Mouse (Mus musculus) CH12.LX (cell line): Measurements from ENCODE around the gene Dchs1.

Experiments used
- CTCF ChIP-seq, 2 experiments: IDR thresholded peaks in 1 of 2; conservative IDR thresholded peaks in 1 of 2; 2 replicates each; pipeline ENCODE4 v1.5.1; 2011 to 2012; ENCODE audit warnings: low read depth in 2 of 2, low read length in 2 of 2, improper control_type of control experiment in 1 of 2, inconsistent platforms in 1 of 2, mild to moderate bottlenecking in 1 of 2, moderate library complexity in 1 of 2
- EP300 ChIP-seq: IDR thresholded peaks from 2 replicates; pipeline ENCODE4 v1.6.1; 2011; ENCODE audit warnings: low read length, improper control_type of control experiment
- GABPA ChIP-seq: IDR thresholded peaks from 2 replicates; pipeline ENCODE4 v1.6.1; 2012; ENCODE audit warnings: low read depth, low read length, improper control_type of control experiment, inconsistent platforms; ENCODE audit not compliant: insufficient replicate concordance
- MEF2A ChIP-seq: IDR thresholded peaks from 2 replicates; pipeline ENCODE4 v1.6.1; 2014; ENCODE audit warnings: low read depth, mild to moderate bottlenecking, inconsistent platforms, low read length, improper control_type of control experiment, borderline replicate concordance
- MXI1 ChIP-seq: IDR thresholded peaks from 2 replicates; pipeline ENCODE4 v1.6.1; 2011; ENCODE audit warnings: mild to moderate bottlenecking, low read depth, low read length, improper control_type of control experiment
- POLR2A ChIP-seq: IDR thresholded peaks from 2 replicates; pipeline ENCODE4 v1.6.1; 2011; ENCODE audit warnings: low read depth, mild to moderate bottlenecking, improper control_type of control experiment, low read length
- TCF12 ChIP-seq: IDR thresholded peaks from 2 replicates; pipeline ENCODE4 v1.6.1; 2014; ENCODE audit warnings: low read depth, mild to moderate bottlenecking, inconsistent platforms, low read length, improper control_type of control experiment
- UBTF ChIP-seq: IDR thresholded peaks from 2 replicates; pipeline ENCODE4 v1.6.1; 2012; ENCODE audit warnings: low read depth, mild to moderate bottlenecking, inconsistent platforms, low read length, improper control_type of control experiment, moderate library complexity
- USF1 ChIP-seq: IDR thresholded peaks from 2 replicates; pipeline ENCODE4 v1.6.1; 2014; ENCODE audit warnings: low read depth, mild to moderate bottlenecking, inconsistent platforms, low read length, improper control_type of control experiment

DNA sequence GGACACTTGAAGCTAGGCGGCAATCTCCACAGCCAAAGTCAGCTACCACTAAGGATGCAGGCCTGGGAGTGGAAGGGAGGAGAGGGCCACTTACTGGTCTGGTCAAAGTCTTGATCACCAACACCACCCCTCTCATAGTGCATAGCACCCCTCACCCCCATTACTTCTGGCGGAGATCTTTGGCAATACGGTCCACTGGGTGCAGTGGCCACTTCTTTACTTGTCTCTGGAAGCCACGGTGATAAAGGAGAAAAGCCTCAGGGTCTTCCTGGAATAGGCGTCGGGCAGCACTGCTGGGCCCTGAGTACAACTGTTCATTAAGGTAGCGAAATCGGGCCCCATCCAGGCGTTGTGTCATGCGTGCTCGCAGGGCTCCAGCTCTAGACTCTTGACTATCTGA is 53.6 kb downstream of the Dchs1 start:
- no peak for TF ChIP-seq UBTF
- no peak for TF ChIP-seq EP300
- TF ChIP-seq USF1: no peak
- no peak for TF ChIP-seq CTCF (conservative IDR thresholded peaks at IDR 0.05 in 1 of 2, IDR thresholded peaks at IDR 0.05 in 1 of 2; ENCODE audit: low read depth in 2 of 2, low read length in 2 of 2)
- TF ChIP-seq POLR2A: no peak
- TF ChIP-seq TCF12: no peak
- TF ChIP-seq MEF2A: no peak
- TF ChIP-seq GABPA: no peak
- TF ChIP-seq MXI1: no peak
